Mouse (Mus musculus) inflammation-experienced regulatory T-cells, adult 6 months (primary cell): Measurements from ENCODE around the gene Gm49388. TPM values are rescaled to one million over a fixed set of nuclear protein-coding genes. Genes with fewer than 3 reads are reported as not detected.

Experiments used
- ATAC-seq: one replicate; pipeline ENCODE4 v1.8.0; 2017
- polyA plus RNA-seq, 3 experiments: library from polyadenylated mRNA; unstranded; fragments of 100-300 nt; shearing (Covaris generic); gene quantifications; one replicate each; pipeline ENCODE4 v1.2.1; 2017

The Gm49388 gene
- polyA plus RNA-seq = not detected

DNA sequence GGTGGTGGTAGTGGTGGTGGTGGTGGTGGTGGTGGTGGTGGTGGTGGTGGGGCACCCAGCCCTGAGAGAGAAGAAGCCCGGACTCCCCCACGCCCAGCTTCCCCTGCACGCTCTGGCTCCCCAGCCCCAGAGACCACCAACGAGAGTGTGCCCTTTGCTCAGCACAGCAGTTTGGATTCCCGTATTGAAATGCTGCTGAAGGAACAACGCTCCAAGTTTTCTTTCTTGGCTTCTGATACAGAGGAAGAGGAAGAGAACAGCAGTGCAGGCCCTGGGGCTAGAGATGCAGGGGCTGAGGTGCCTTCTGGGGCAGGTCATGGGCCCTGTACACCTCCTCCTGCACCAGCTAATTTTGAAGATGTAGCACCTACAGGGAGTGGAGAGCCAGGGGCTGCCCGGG lies at the start of gene Gm49388:
TSS of gene Gm49388 (plus strand) at position 301 of the 400 bp plus-strand sequence.
- ATAC-seq = no peak

DNA sequence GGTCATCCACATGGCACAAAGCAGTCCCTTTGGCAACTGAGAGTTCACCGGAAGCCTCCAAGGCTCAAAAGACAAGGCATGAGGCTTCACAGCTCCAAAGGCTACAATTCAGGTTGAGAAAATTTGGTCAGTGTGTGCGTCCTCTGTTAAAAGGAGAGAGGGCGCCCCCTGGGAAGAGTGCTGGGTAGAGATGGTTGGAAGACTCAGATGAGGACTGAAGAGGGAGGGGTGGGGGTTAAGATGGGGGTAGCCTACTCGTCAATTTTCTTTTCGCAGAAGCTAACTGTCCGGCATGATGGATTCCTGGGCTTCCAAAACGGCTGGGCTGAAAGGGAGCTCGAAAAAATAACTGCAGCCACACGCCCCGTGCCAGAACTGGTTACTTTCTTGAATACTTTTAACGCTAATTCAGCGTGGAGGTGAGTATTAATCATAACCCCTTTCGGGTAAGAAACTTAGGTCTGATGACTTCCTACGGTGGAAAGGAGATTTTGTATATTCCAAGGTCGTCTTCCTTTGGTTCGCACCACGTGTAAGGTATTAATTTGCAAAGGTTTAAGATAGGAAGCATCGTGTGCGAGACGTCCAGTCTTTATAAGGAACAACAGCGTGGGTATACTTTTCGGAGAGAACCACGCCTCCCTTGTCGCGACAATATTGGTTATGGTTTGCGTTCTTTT lies 40.9 kb upstream of the Gm49388 start, which contains the start of gene Fbxl19:
TSS of gene Fbxl19 (plus strand) at position 178 of the 680 bp plus-strand sequence.
- no peak for ATAC-seq

DNA sequence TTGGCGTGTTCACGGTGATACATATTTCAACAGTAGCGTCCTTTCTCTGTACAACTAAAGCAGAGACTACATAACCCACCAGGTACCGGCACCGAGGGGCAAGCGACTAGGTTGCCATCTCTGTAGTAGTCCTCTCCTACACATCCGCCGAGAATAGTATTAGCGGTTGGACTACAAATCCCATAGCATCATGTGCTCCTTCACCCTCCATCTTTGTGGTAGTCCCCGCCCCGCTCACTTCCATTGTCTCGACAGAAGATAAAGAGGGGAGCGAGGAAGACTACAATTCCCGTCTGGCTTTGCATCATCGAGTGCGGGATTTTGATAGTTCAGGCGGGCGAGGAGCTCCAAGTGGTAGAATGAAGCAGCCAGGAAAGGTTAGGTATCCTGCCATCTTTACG lies 40.2 kb upstream of the Gm49388 start:
- ATAC-seq = peak; percentile 97

DNA sequence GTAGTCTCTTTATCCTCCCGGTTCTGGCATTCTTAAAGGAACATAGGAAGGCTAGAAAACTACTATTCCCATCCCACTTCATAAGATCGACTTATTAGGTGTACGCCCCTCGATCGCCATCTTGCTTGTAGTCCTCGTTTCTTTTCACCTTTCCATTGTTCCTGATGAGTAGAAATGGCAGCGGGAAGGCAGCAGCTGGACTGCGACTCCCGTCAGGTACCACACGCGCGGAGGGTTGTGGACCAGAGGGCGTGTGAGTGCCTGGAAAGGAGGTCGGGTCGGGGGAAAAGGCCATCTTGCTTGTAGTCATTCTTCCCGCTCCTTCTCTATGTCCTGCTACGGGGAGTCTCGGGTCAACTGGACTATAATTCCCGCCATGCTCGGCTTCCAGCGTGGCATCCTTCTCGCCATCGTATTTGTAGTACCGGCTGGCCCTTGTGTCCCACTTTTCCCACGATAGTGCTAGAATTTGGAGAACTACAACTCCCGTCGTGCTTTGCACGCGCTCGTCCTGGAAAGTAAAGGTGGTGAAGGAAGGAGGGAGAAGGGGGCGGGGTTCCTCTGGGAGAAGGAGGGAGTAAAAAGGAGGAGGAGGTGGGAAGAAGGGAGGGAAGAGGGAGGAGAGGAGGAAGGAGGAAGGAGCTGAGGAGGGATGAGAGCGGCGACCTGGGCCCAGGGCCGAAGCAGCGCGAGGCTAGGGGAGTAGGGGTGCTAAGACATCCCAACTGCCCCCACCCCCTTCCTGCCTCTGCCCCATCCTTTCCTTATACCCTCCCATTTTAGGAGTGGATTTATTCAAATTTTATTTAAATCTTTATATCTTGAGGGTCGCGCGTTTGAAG lies 39.5 kb upstream of the Gm49388 start:
- peak; percentile 58 for ATAC-seq

DNA sequence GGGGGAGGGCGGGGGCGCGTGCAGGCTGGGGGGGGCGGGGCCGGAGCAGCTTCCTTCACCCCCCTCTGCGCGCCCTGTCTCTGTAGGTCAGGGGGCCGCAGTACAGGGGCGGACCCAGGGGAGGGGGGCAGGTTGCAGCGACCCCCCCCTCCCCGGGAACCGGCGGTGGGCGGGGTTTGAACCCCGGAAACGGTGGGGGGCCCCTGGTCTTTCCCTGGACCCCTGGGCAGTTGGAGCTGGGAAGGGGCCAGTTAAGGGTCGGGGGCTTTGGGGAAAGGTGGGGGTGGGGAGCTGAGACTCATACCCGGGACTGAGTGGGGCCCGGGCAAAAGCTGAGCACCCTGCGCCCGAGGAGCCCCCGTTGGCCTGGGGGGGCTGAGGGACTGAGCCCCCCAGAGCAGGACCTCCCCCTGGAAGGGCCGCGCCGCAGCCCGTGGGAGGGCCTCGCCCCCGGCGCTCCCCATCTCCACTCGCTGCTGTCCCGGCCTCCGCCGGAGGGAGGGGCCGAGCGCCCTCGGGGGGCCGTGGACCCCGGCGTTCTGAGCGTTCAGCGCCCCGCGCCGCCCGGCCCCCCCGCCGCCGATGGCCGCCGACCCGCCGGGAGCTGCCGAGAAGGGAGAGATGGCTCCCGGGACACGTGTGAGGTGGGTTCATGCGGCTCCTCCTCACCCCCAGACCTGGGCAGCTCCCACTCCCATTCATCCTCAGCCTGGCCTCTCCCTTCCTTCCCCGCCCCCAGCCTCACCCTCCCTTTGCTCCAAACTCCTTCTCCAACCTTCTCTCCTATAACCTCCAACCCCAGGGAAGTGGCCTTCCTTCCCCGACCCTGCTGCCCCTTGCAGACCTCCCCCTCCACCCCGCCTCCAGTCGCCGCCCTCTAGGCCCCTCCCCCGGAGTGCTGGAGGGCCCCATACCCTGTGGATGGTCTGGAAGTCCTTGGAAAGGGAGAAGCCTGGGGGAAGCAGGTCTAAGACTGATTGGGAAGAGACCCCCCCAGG lies 38.6 kb upstream of the Gm49388 start:
- no peak for ATAC-seq

DNA sequence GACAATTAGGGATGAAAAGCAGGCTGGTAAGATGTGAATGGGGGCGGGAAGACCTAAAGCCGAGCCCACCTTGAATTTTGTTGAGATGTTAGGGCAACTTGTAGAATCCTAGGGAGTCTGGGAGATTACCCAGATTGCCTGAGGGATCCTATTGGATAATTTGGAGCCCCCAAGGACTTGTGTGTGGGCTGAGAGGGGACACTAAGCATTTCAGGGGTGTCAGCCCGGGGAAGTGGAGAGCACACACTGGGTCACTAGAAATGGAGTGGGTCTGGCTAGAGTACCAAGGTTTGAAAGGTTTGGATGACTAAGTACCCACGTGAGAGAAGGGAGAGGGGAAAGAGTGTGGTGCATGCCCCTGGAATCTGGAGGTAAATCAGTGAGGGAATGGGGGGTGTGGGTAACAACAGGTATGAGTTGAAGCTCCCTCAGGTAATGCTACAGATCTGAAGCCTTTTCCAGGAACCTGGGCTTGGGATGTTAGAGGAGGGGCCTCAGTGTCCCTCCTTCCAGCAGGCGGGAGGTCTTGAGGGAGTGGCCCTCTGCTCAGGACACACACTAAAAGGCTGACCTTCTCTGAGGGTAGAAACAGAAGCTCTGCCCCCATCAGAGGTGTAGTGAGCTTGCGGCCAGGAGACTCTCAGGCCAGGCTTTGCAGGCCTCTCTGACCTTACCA lies 37.7 kb upstream of the Gm49388 start:
- no peak for ATAC-seq

DNA sequence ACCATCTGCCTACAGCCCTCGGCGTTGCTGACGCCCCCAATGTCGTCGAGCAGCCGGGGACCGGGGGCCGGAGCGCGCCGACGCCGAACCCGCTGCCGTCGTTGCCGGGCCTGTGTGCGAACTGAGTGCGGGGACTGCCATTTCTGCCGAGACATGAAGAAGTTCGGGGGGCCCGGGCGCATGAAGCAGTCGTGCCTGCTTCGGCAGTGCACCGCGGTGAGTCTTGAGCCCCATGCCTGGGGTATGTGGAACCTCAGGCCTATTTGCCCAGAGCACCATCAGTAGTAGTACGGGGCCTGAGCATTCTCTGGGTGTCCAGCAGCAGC lies 37.2 kb upstream of the Gm49388 start:
- ATAC-seq = no peak

DNA sequence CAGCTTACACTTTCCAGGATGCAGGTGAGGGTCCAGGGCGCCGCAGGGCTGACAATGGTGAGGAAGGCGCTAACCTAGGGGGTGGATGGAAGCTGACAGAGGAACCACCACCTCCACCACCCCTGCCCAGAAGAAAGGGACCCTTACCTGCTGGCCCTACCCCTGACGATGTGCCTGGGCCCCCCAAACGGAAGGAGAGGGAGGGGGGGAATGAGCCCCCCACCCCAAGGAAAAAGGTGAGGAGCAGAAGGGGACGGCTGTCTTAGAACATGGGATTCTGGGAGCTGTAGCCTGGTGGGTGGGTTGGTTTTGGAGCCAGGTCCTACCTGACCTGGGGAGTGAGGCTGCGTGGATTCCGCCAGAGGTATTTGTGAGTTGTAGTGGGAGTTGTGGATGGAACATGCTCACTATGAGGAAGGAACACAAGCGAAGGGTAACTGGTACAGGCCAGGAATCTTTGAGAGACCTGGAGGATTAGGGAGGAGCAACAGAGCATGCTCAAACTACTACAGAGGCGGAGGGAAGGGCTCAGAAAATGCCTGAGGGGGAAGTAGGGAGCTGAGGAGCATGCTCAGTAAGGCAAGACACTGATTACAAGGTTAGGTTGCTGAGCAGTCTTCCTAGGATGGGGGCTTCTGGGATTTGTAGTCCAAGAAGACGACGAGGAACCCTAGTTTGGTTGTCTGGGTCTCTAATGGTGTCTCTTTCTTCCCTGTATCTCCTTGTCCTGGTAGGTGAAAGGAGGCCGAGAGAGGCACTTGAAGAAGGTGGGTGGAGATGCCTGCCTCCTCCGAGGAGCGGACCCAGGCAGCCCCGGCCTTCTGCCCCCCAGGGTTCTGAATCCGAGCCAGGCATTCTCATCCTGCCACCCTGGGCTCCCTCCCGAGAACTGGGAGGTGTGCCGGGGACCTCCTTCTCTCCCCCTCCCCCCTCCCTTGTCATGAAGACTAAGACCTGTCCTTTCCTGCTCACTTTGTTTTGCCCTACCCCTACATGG lies 35.0 kb upstream of the Gm49388 start:
- no peak for ATAC-seq

DNA sequence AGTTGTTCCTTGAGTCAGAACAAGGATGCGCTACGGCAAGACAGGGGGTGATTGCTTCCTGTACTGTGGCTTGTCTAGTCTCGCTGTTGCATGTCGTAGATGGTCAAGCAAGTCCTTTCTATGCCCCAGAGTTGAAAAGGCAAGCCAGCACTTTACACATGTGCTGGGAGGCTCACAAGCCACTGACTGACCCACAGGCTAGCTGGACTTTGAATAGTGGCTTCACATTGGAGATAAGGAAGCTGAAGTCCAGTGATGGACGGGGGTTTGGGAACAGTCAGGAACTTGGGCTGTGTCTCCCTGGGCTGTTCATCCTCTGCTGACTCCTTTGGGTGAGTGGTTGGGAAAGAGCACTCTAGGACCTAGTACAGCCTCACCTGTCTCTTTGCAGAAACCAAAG lies 33.8 kb upstream of the Gm49388 start:
- no peak for ATAC-seq

DNA sequence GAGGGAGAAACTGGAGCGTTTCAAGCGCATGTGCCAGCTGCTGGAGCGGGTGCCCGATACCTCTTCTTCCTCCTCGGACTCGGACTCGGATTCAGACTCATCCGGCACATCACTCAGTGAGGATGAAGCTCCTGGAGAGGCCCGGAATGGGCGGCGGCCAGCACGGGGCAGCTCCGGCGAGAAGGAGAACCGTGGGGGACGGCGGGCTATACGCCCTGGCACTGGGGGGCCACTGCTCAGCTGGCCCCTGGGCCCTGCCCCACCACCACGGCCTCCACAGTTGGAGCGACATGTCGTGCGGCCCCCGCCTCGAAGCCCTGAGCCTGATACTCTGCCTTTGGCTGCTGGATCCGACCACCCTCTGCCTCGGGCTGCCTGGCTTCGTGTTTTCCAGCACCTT lies 33.3 kb upstream of the Gm49388 start:
- ATAC-seq = no peak

DNA sequence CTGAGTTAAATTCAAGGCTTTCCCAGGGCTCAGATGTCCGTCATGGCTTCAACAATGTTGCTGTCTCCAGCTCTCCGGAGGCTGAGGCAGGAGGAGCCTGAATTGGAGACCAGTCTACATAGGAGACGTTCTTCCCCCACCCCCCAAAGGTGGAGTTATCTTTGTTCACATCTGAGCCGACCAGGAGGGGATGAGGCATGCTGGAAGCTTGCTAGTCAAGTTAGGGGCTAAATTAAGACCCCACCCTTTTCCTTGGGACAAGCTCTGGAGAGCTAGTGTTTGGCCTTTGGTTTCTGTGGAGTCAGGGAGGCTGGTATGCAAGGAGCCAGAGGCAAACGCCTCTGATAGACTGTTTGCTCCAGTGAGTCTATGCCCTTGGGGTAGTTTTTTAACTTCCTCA lies 32.2 kb upstream of the Gm49388 start:
- ATAC-seq = no peak

DNA sequence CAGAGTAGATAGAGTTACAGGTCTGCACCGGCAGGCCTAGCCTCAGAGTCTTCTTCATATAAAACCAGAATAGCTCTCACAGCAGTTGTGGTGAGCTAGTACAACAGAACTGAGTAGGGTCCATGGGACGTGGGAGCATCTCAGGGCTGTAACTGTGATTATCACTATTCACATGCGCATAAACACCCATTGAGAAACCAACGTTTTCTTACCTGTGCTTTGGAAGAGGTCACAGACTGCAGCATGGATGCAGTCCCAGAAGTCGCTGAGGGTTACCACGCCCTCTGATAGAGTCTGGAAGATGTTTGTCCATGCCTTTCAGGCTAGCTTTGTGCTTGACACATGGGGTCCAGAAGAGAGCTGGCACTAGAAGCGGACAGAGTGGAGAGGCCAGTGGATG lies 31.7 kb upstream of the Gm49388 start:
- ATAC-seq = no peak

DNA sequence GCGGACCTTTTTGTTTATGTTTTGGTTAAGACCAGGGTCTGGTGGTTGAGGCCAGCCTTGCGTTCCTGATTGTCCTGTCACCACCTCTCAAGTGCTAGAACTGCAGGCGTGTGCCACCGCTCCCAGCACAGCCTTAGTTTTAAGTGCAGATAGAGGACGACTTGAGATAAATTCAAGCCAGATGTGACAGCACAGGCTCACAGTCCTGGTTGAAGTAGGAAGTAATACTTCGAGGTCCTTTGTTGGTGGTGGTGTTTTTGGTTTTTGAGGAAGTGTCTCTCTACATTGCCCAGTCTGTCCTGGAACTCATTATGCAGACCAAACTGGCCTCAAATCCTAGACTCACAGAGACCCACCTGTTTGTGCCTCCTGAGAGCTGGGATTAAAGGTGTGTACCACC lies 25.7 kb upstream of the Gm49388 start:
- no peak for ATAC-seq

DNA sequence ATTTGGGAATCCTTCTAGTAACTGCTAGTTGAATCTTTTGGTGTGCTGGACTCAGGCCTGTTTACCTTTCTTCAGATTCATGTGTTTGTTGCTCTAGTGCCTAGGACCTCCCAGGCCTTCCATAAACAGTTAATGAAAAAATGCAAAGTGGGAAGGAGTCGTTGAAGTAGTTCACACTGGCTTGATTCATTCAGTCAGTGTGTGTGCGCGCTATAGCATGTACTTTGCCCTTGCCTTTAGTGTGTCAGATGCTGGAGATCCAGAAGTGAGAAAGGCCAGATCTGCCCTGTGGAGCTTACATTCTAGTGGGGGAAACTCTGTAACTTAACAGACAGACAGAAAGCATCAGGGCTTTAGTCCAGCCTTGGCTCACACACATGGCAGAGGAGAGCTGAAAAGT lies 24.9 kb upstream of the Gm49388 start:
- ATAC-seq = no peak

DNA sequence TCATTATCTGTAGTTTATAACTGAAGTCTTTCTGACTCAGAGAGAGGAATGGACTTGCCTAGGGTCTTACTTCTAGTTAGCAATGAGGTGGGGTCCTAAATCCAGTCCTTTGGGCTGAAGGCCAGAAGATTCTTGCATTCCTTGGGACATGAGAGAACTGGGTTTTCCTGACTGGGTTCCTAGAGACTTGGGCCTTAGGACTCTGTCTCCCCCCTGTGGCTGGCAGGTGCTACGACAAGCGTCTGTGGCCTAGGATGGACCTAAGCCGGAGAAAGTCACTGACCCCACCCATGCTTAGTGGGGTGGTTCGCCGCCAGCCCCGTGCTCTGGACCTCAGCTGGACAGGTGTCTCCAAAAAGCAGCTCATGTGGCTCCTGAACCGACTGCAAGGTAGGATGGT lies 24.4 kb upstream of the Gm49388 start:
- no peak for ATAC-seq

DNA sequence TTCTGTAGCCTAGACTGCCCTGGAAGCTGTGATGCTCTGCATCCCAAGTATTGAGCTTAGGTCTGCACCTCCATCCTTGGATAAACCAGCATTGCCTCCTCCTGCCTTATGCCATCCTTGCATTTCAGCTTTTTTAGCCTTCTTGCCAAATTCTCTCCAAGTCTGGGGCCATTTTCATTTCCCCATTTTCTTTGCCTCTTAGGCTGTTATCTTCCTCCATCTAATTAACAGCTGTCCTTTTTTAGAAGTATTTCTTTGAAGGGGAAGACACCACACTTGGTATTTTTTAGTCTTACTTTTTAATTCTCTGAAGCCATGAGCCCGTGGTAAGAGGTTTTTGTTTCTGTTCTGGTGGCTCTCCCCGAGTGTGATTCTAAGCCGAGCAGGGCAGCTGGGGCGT lies 21.8 kb upstream of the Gm49388 start:
- no peak for ATAC-seq

DNA sequence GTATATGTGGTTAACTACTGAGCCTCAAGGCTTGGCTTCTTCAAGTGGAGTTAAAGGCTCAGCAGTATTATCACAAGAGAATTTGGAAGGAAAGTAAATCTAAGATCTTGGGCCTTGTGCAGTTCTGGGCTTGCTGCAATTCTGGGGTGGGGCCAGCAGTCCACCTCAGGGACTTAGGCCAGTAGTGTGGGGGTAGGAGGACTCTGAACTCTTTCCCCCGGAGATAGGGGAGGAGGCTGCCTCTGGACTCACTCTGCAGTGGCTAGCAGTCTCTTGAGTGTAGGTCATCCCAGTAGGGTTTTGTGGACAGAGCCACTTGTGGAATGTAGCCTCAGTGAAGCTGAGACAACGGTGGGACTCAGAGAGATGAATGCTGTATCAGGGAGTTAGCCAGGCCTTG lies 19.7 kb upstream of the Gm49388 start:
- no peak for ATAC-seq

DNA sequence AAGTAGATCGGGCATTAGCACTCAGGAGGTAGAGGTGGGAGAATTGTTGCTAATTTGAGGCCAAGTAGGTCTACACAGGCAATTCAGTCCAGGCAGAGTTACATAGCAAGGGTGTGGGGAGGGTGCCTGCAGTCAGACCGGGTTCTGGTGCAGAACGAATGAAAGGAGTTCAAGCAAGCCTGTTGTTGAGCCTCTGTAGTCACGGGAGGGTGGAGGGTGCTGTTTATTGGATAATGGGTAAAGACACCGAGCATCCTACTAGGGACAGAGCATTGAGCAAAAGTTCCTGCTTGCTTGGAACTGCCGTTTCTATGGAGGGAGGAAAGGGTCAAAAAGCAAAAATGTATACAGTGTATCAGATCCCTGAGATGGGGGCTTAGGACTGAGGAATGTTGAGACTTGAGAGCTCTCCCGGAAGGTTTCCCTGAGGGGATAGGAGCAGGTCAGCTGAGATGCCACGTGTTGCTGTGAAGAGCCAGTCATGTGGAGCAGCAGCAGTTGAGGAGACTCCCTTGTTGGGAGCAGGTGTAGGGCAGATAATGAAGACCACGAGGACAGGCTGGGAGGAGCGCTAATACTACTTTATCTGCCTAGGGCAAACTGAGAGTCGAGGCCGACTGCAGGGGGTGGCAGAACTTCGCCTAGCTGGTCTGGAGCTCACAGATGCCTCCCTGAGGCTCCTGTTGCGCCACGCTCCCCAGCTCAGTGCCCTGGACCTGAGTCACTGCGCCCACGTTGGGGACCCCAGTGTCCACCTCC lies 18.4 kb upstream of the Gm49388 start:
- ATAC-seq = no peak

DNA sequence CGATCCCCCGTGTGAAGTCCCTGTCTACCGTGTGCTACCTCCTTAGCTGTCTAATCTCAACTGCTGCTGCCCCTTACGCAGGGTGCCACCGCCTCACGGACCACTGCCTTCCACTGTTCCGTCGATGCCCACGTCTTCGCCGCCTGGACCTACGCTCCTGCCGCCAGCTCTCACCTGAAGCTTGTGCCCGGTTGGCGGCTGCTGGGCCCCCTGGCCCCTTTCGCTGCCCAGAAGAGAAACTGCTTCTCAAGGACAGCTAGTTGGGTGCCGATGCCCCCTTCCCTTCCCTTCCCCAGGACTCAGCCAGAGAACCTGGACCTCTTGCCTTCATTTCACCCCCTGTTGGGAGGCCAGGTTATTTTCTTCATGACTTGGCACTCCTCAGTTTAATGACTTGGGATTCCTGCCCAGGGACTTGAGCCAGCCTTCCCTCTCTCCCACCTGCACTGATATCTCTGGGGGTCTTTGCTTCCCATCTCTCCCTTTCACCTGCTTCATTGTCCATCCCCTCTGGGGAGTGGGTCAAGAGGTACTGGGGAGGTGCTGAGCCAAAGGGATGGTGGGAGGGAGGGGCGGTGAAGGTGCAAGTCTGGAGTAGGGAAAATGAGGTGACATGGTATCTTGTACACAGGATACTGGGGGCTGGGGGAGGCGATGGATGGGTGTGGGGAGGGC lies 17.6 kb upstream of the Gm49388 start:
- no peak for ATAC-seq
